Comparison of ENCODE assay signal across 12 mouse cellular contexts in genomic region chr6:30551193-30551515, GRCm38 (mm10). TPM values are rescaled to one million over a fixed set of nuclear protein-coding genes. Genes with fewer than 3 reads are reported as not detected.
DNase-seq lines count a peak whose midpoint lies in the region; ATAC-seq and TF ChIP-seq lines count a peak whose summit lies in the region.
"Had no signal": no experiment of that assay in that cellular context is flagged by ENCODE, and none has a peak within 500 bp of the region (broad histone marks: within the 10 kb centered on the region; RNA-seq: fewer than 3 reads in every experiment).

No protein-coding gene starts in this region.

- TF ChIP-seq CTCF in brain, embryonic 14.5 days (IDR thresholded peaks at IDR 0.05; ENCODE audit: borderline replicate concordance, extremely low read depth, insufficient read depth, insufficient read length), result no peak

- H3K9me3 ChIP-seq in ES-E14 (ENCODE audit: control insufficient read depth, insufficient read depth, low read depth, low read length), result no peaks in the 10 kb centered on the region
- no peaks in the 10 kb centered on the region; the same call in 1 of the 2 replicates for H3K9me3 ChIP-seq in forebrain, embryonic 16.5 days (ENCODE audit: control insufficient read depth, low read length)
- 0 out of 2 replicates have a peak, but pooled peaks cover 4% of the 10 kb centered on the region for H3K9me3 ChIP-seq in midbrain, embryonic 10.5 days (replicated peaks)
- no peaks in the 10 kb centered on the region for H3K9me3 ChIP-seq in heart, embryonic 11.5 days (replicated peaks; ENCODE audit: control insufficient read depth, low read length)

- peak; percentile 34 for ATAC-seq in forebrain, embryonic 16.5 days
- ATAC-seq in heart, embryonic 11.5 days (replicated peaks; ENCODE audit: insufficient number of reproducible peaks, low FRiP score, low TSS enrichment), result no peak

- H3K4me1 ChIP-seq in ES-E14 (ENCODE audit: control insufficient read depth in 2 of 2, insufficient read depth in 2 of 2, low read length in 2 of 2, poor library complexity in 1 of 2), result peaks cover 7 to 11% of the 10 kb centered on the region in 2 experiments; a peak in 3 of 4 replicates
- peaks cover 54% of the 10 kb centered on the region for H3K4me1 ChIP-seq in forebrain, embryonic 16.5 days (replicated peaks; ENCODE audit: control insufficient read depth, insufficient read depth, low read length)
- peaks cover 82% of the 10 kb centered on the region for H3K4me1 ChIP-seq in midbrain, embryonic 10.5 days
- peaks cover 22% of the 10 kb centered on the region for H3K4me1 ChIP-seq in heart, embryonic 11.5 days (ENCODE audit: control insufficient read depth, insufficient read depth, low read length)

- H3K4me3 ChIP-seq in ES-E14 (ENCODE audit: insufficient read depth in 1 of 2, low read depth in 1 of 2, low read length in 2 of 2, poor library complexity in 1 of 2, severe bottlenecking in 1 of 2), result no peak overlapping the region
- no peak overlapping the region for H3K4me3 ChIP-seq in forebrain, embryonic 16.5 days (replicated peaks; ENCODE audit: low read length)
- no peak overlapping the region for H3K4me3 ChIP-seq in midbrain, embryonic 10.5 days
- H3K4me3 ChIP-seq in heart, embryonic 11.5 days (ENCODE audit: low read depth, low read length), result no peak overlapping the region

- H3K9ac ChIP-seq in ES-E14 (ENCODE audit: insufficient read depth, low read depth, low read length, poor library complexity, severe bottlenecking), result no peak overlapping the region
- no peak overlapping the region for H3K9ac ChIP-seq in forebrain, embryonic 16.5 days (replicated peaks; ENCODE audit: low read depth, low read length)
- H3K9ac ChIP-seq in heart, embryonic 11.5 days (ENCODE audit: low read depth, low read length), result no peak overlapping the region

- no peaks in the 10 kb centered on the region for H3K36me3 ChIP-seq in ES-E14 (ENCODE audit: control insufficient read depth, insufficient read depth, low read length, poor library complexity, severe bottlenecking)
- H3K36me3 ChIP-seq in forebrain, embryonic 16.5 days (ENCODE audit: control insufficient read depth, insufficient read depth), result no peaks in the 10 kb centered on the region
- H3K36me3 ChIP-seq in midbrain, embryonic 10.5 days, result no peaks in the 10 kb centered on the region
- no peaks in the 10 kb centered on the region for H3K36me3 ChIP-seq in heart, embryonic 11.5 days (ENCODE audit: control insufficient read depth, insufficient read depth, low read length)

- no peak overlapping the region for H3K4me2 ChIP-seq in forebrain, embryonic 16.5 days (ENCODE audit: low read length)
- H3K4me2 ChIP-seq in heart, embryonic 11.5 days, result no peak overlapping the region

- H3K27ac ChIP-seq in ES-E14 (ENCODE audit: insufficient read depth, low read depth, low read length, poor library complexity, severe bottlenecking), result no peak overlapping the region
- H3K27ac ChIP-seq in forebrain, embryonic 16.5 days (ENCODE audit: low read length), result peak overlapping the region; percentile 91; the same call in 1 of the 2 replicates
- peak overlapping the region; percentile 90 for H3K27ac ChIP-seq in midbrain, embryonic 10.5 days (replicated peaks)
- no peak overlapping the region for H3K27ac ChIP-seq in heart, embryonic 11.5 days (ENCODE audit: low read depth, low read length)

- in situ Hi-C loops in ES-E14 (cut with MboI; ENCODE audit: low sequenced_read_pairs in 2 of 2, unreplicated experiment in 2 of 2), result no loop called here

- no peaks in the 10 kb centered on the region for H3K27me3 ChIP-seq in forebrain, embryonic 16.5 days (replicated peaks; ENCODE audit: control insufficient read depth, insufficient read depth, low read length)
- no peaks in the 10 kb centered on the region for H3K27me3 ChIP-seq in midbrain, embryonic 10.5 days (ENCODE audit: low read depth, poor library complexity, severe bottlenecking)
- no peaks in the 10 kb centered on the region for H3K27me3 ChIP-seq in heart, embryonic 11.5 days (ENCODE audit: control insufficient read depth, insufficient read depth, low read length)

- TF ChIP-seq POLR2A in brain, embryonic 14.5 days (IDR thresholded peaks at IDR 0.05; ENCODE audit: borderline replicate concordance, extremely low read depth, insufficient read depth, insufficient read length, poor library complexity, severe bottlenecking), result no peak

- no peak for DNase-seq in ES-E14 (ENCODE audit: low read depth, low spot score)
- DNase-seq in brain, embryonic 14.5 days (ENCODE audit: low read depth), result peak; percentile 74
- DNase-seq in midbrain, embryonic 10.5 days (ENCODE audit: low spot score), result no peak
- no peak for DNase-seq in thymus, adult 18-20 months
- no peak for DNase-seq in layer of hippocampus, postnatal 14 days (ENCODE audit: low spot score in 2 of 2)
- DNase-seq: left cerebral cortex, postnatal 4 days; thymus, postnatal 36 days had no signal

TF ChIP-seq in ES-E14, 5 proteins besides CTCF, POLR2A, EP300 and RAD21:
- TF ChIP-seq MAFK (IDR thresholded peaks at IDR 0.05; ENCODE audit: insufficient read depth, low read depth, low read length) (no peak), ZNF384 (IDR thresholded peaks at IDR 0.05; ENCODE audit: low read depth, low read length) (0 out of 2 replicates have a peak, but pooled peaks have one; percentile 50)

RNA-seq across cellular contexts. Expression of gene Cpa2, which starts 9.8 kb away (rescaled TPM):
- total RNA-seq in ES-E14 (2012; rRNA removed), result 1.6 and 1.7 TPM in 2 replicates
- polyA plus RNA-seq in brain, embryonic 14.5 days (2012; rRNA removed), result 3.4 and 4.1 TPM in 2 replicates
- polyA plus RNA-seq in forebrain, embryonic 16.5 days (2015; fragmentation: Nextera tagmentation; extraction: Ambion mirVana), result 2.4 and 5.1 TPM in 2 replicates
- 22.0 and 22.8 TPM in 2 replicates for polyA plus RNA-seq in midbrain, embryonic 10.5 days (2016; fragmentation: Nextera tagmentation; extraction: Ambion mirVana)
- total RNA-seq in layer of hippocampus, postnatal 14 days (2021), result 1 to 10 TPM; 1.2 to 2.0 TPM
- 8.3 and 11.7 TPM in 2 replicates for polyA plus RNA-seq in heart, embryonic 11.5 days (2014; fragmentation: Nextera tagmentation; extraction: Ambion mirVana)

RNA-seq across cellular contexts. Expression of gene Cpa4, which starts 17.0 kb away (rescaled TPM):
- not detected in 2 replicates for total RNA-seq in ES-E14 (2012; rRNA removed)
- polyA plus RNA-seq in brain, embryonic 14.5 days (2012; rRNA removed), result 2.5 and 3.3 TPM in 2 replicates
- polyA plus RNA-seq in forebrain, embryonic 16.5 days (2015; fragmentation: Nextera tagmentation; extraction: Ambion mirVana), result 1.0 and 1.6 TPM in 2 replicates
- 1.3 and 2.3 TPM in 2 replicates for polyA plus RNA-seq in midbrain, embryonic 10.5 days (2016; fragmentation: Nextera tagmentation; extraction: Ambion mirVana)
- not detected for total RNA-seq in layer of hippocampus, postnatal 14 days (2021)
- polyA plus RNA-seq in heart, embryonic 11.5 days (2014; fragmentation: Nextera tagmentation; extraction: Ambion mirVana), result 2.4 TPM in 2 replicates
- polyA plus RNA-seq: gonadal fat pad, adult 2 months; large intestine, adult 2 months had no signal

RNA-seq across cellular contexts. Expression of gene Ssmem1, which starts 41.5 kb away (rescaled TPM):
- 0.37 and 0.58 TPM in 2 replicates for total RNA-seq in ES-E14 (2012; rRNA removed)
- 0.09 and 0.10 TPM in 2 replicates for polyA plus RNA-seq in brain, embryonic 14.5 days (2012; rRNA removed)
- not detected in 2 replicates for polyA plus RNA-seq in forebrain, embryonic 16.5 days (2015; fragmentation: Nextera tagmentation; extraction: Ambion mirVana)
- polyA plus RNA-seq in midbrain, embryonic 10.5 days (2016; fragmentation: Nextera tagmentation; extraction: Ambion mirVana), result 0.22 and 0.36 TPM in 2 replicates
- under 1 TPM; 0.81 TPM for total RNA-seq in layer of hippocampus, postnatal 14 days (2021)
- polyA plus RNA-seq in heart, embryonic 11.5 days (2014; fragmentation: Nextera tagmentation; extraction: Ambion mirVana), result 0.62 TPM in 1 of 2 replicates, not detected in the other
- polyA plus RNA-seq: large intestine, adult 2 months had no signal

RNA-seq across cellular contexts. Expression of gene Tmem209, which starts 41.6 kb away (rescaled TPM):
- total RNA-seq in ES-E14 (2012; rRNA removed), result 104 and 138 TPM in 2 replicates
- 45.9 and 59.4 TPM in 2 replicates for polyA plus RNA-seq in brain, embryonic 14.5 days (2012; rRNA removed)
- polyA plus RNA-seq in forebrain, embryonic 16.5 days (2015; fragmentation: Nextera tagmentation; extraction: Ambion mirVana), result 34.4 and 34.8 TPM in 2 replicates
- polyA plus RNA-seq in midbrain, embryonic 10.5 days (2016; fragmentation: Nextera tagmentation; extraction: Ambion mirVana), result 47.8 and 52.7 TPM in 2 replicates
- 10 to 100 TPM; 17.3 to 18.0 TPM for total RNA-seq in layer of hippocampus, postnatal 14 days (2021)
- polyA plus RNA-seq in heart, embryonic 11.5 days (2014; fragmentation: Nextera tagmentation; extraction: Ambion mirVana), result 29.3 and 30.9 TPM in 2 replicates

RNA-seq across cellular contexts. Expression of gene Cpa5, which starts 59.7 kb away (rescaled TPM):
- total RNA-seq in ES-E14 (2012; rRNA removed), result not detected in 2 replicates
- 0.04 and 0.14 TPM in 2 replicates for polyA plus RNA-seq in brain, embryonic 14.5 days (2012; rRNA removed)
- polyA plus RNA-seq in forebrain, embryonic 16.5 days (2015; fragmentation: Nextera tagmentation; extraction: Ambion mirVana), result not detected in 2 replicates
- polyA plus RNA-seq in midbrain, embryonic 10.5 days (2016; fragmentation: Nextera tagmentation; extraction: Ambion mirVana), result 0.30 and 0.74 TPM in 2 replicates
- not detected for total RNA-seq in layer of hippocampus, postnatal 14 days (2021)
- 1.4 and 2.7 TPM in 2 replicates for polyA plus RNA-seq in heart, embryonic 11.5 days (2014; fragmentation: Nextera tagmentation; extraction: Ambion mirVana)
- total RNA-seq: left cerebral cortex, postnatal 4 days had no signal
- polyA plus RNA-seq: large intestine, adult 2 months; lung, embryonic 16.5 days had no signal

Comparison
In these comparisons a context has a peak if more than half of its experiments do, and no peak if none do; other contexts are left out.
1. H3K27ac ChIP-seq: peak in forebrain, embryonic 16.5 days (single experiment) and midbrain, embryonic 10.5 days (single experiment); none in ES-E14 (single experiment) and heart, embryonic 11.5 days (single experiment).